Mouse (Mus musculus) kidney, adult 11 months (tissue): ENCODE results near the gene Pbrm1.
A peak's percentile ranks its signal among the peaks of the same experiment; 100 is the strongest.

Experiments
- DNase-seq: peaks from one replicate; pipeline ENCODE4 v3.0.0; 2022

The Pbrm1 gene

DNA sequence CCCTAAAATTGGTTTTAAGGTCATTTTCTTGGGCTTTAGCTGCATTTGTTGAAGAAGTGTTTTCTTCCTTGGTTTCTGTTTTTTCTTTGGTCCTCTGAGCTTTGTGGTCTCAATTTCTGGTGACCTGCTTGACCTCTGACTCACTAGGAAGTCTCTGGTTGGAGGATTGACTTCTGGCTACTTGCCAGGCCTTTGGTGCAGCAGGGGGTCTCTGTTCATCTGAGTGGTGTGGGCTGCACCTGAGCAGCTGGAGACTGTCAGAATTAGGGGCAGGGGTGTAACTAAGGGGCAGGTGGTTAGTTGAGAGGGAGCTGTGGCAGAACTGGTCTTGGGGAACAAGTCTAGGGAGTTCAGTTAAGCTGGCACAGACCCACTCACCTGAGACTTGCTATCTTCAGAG, 62.2 kb downstream of the Pbrm1 start:
- no peak for DNase-seq

DNA sequence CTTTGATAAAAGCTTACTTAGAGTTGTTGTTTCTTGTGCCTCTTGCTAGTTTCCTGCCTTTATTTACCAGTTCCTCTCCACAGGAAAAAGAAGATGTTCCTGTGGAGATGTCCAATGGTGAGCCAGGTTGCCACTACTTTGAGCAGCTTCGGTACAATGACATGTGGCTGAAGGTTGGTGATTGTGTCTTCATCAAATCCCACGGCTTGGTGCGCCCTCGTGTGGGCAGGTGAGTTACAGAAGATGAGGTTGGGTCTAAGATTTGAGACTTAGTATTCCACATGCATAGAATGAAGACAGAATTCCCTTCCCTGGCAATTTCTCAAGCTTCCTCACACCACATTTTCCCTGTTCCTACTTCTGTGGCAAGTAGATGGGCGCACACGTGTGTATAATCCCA, 68.5 kb downstream of the Pbrm1 start:
- peak; percentile 5 for DNase-seq

GRCm38 (mm10) chr14:31088515-31088914, 69.6 kb downstream of the Pbrm1 start:
- no peak for DNase-seq

- DNase-seq = no peak
Measured at GRCm38 (mm10) chr14:31089918-31090317, 71.0 kb downstream of the Pbrm1 start.

DNA sequence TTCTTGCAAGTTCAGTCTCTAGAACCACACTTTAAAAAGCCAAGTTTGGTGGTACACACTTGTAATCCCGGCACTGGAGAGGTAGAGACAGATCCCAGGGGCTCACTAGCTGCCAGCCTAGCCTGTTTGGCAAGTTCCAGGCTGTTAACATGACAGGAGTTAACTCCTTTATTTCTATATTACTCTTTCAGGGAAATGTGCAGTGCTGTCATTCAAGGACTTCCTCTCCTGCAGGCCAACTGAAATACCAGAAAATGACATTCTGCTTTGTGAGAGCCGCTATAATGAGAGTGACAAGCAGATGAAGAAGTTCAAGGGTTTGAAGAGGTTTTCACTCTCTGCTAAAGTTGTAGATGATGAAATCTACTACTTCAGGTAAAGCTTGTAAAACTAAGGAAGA, 86.2 kb downstream of the Pbrm1 start:
- no peak for DNase-seq

DNA sequence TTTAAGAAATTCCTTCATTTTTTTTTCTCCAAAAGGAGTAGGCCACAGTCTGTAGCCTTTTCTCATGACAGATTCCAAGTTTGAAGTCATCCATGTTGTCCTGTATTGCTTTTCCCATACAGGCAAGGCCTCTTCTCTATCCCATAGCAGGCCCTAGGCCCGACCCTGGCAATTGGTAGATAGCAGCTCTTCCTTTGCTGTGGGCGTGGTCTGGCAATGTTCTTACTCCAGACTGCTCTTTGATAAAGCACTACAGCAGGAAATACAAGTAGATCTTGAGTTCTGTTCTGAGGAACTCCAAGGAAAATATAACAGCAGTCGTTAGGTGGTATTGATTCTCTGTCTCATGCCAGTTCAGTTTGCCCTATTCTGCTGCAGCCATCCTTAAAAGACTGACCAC, 91.7 kb downstream of the Pbrm1 start:
- DNase-seq = no peak

DNA sequence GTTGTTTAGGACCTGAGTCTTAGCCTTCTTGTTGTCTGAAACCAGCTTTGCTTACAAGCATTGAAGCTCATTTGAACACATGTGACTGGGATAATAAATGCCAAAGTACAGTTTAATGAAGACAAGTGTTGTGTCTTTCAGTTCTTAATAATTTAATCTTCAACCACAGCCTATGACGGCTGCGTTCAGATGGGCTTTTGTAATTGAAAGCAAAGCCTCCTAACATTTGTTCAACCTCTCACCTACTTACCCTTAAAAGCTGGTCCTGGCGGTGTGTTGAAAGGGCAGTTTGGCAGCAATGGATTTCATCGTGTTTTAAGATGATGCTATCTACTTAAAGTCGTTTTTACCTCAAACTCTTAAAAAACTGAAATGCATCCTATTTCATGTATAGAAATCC, 93.2 kb downstream of the Pbrm1 start:
- no peak for DNase-seq

GRCm38 (mm10) chr14:31114011-31114410, 95.1 kb downstream of the Pbrm1 start:
- no peak for DNase-seq

GRCm38 (mm10) chr14:31115522-31115921, 96.6 kb downstream of the Pbrm1 start:
- no peak for DNase-seq

- no peak for DNase-seq
Measured at GRCm38 (mm10) chr14:31125106-31126075, 106.5 kb downstream of the Pbrm1 start.

DNA sequence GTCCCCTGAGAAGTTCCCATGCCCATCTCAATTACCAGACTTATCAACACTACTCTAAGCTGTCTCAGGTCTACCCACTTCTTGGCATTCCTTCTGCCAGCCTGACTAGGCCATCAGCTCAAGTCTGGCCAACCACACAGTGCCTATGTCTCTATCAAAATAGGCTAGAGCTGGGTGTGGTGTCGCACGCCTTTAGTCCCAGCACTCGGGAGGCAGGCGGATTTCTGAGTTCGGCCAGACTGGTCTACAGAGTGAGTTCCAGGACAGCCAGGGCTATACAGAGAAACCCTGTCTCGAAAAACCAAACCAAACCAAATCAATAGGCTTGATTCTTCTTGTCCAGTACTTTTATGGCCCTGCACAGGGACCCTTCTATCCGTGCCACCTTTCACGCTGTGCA, 107.9 kb downstream of the Pbrm1 start:
- DNase-seq = peak; percentile 1

DNA sequence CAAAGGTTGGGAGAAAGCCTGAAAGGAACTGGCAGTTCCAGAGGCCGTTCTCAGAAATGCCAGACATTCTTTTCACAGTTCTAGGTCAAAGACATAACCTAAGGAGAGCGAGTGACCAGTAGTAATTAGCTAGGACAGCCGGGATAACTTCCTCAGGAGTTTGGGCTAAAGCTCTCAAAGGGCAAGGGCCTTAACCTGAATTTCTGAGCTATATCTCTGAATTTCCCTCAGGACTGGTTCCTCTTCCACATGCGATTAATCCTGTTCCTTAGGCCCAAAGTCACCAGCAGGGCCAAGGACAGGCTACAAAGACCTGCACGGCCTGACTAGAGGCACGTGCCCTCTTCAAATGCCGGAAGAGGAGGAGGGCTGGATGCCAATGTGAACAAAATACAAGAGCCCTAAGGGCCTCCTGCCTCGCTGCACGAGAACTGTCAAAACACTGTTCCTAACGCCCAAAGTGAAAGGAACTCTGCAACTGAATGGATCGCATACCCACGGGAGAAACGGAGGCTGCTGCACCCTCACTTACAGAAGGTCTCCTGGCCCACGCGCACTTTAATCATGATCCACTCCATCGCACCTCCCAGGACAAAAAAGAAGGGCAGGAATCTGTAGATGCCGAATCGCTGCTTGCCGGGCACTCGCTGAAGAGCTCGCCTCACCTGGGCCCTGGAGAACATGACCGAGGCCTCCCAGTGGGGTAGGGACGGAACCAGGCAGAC, 109.3 kb downstream of the Pbrm1 start:
- peak; percentile 80 for DNase-seq

DNA sequence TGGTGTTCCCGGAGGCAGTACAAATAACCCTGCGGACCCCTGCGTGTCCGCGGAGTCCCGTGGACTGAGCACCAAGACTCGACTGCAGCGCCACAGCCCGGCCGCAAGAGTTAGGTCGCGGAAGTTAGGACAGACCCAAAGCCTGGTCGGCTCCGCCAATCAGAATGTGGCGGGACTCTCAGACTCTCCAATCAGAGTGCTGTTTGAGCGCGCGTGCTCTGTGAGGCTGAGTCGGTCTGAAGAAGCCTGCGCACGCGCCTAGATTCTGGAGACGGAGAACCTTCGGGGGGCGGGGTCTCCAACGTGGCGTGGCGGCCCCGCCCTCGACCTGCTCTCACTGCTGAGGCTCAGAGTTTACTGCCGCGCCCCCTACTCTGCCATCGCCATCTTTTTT, 109.9 kb downstream of the Pbrm1 start, which contains the start of gene Smim4:
Smim4 (minus strand) TSS at position 131 of the 394 bp plus-strand sequence.
- DNase-seq = peak; percentile 98

DNA sequence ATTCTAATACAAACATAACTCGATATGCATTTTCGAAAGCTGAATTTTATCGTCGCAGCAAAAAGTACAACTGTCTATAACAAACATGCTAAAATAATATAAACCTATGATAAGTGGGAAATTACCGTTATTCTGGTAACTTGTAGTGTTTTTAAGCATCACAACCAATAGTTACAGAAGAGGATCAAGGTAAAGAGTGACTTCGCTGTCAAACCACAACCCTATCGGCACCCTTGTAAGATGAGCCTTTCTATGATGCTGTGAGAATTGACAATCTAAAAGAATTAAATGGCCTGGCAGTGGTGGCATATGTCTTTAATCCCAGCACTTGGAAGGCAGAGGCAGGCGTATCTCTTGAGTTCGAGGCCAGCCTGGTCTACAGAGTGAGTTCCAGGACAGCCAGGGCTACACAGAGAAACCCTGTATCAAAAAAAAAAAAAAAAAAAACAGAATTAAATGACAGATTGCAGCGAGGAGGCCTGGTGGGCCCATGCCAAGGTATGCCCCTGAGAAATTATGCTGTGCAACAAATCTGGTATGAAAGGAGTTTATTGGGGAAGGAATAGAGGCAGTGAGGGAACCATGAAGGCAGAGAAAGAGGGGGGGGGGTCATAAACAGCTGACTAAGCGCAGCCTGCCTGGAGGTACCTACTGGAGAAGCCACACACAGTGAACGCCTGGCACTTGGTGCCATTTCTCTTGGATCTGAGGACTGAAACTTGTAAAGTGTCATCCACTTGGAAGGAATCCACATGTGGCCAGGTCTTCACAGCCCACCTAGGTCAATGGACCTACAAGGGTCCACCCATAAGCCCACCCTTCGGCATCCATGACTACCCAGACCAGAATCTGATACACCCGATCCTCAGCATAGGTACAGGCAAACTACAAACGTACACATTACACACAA, 110.6 kb downstream of the Pbrm1 start:
- no peak for DNase-seq

DNA sequence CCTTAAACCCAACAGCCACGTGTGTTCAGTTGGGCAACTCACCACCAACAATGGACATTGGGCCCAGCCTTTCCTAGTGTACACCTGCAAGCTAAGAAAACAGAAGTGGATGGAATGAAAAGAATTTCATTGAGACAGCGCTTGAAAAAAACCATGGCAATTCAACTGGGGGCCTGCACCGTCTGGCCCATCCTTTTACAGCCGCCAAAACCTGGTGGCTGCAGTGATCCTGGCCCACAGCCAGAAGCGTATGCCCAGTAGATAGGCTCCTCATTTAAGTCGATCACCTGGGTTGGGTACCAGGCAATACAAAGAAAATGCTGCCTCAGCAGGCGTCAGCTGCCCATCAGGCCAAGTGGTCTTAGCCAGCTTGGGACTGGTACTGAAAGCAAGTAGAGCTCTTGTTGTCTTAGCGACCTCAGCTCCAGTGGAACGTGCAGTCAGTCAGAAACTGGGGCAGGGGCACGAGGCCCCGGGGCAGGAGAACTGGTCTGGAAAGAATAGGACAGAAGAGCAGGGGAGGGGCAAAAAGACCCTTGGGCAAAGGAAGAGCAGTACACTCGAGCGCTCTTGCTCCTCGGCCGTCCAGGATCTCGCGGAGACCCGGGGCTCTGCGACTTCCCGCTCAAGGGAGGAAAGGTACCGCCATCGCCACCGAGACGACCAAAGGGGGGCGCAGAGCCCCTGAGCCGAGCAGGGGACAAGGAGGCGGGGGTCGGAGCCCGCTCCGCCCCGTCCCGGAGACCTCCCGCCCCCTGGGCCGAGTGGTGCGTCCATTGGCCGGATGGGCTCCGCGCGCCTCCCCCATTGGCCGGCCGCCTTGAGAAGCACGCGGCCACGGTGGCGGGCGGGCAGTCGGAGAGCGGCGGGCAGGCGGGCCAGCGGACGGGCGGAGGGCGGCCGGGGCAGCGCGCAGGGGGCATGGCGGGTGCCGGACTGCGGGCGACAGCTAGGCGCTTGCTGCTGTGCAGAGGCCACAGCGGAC, 111.6 kb downstream of the Pbrm1 start, which contains the start of gene Nt5dc2:
Nt5dc2 (plus strand) TSS at position 818 of the 985 bp plus-strand sequence.
- peak; percentile 84 for DNase-seq

DNA sequence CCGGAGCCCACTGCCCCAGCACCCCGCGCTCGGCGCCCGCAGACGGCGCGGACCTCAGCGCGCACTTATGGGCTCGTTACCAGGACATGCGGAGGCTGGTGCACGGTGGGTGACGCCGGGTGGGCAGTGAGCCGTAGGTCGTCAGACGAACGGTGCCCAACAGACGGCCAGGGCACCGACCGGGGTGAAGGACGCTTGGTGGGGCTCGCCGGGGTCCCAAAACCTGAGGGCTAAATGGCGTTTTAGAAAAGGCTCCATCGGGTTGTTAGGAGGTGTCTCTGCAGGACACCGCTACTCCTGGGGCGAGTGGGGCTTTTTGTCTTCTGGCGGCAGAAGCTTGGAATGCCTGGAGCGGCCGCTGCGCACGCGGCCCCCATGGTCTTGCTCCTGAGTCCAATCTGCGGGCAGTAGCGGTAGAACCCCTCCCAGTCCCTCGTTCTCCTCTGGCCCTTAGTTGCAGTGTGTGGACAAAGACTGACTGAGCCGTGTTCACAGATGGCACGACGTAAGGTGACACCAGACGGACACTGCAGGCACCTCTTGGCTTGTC, 112.4 kb downstream of the Pbrm1 start:
- no peak for DNase-seq

GRCm38 (mm10) chr14:31132031-31132430, 113.1 kb downstream of the Pbrm1 start:
- no peak for DNase-seq

GRCm38 (mm10) chr14:31132491-31132975, 113.6 kb downstream of the Pbrm1 start:
- DNase-seq = no peak

- no peak for DNase-seq
Measured at GRCm38 (mm10) chr14:31133023-31133665, 114.2 kb downstream of the Pbrm1 start.
